Mouse (Mus musculus) embryonic facial prominence, embryonic 11.5 days (tissue): Measurements from ENCODE around the gene Hnrnpa0. TPM values are rescaled to one million over a fixed set of nuclear protein-coding genes. Genes with fewer than 3 reads are reported as not detected.

Experiments
- ATAC-seq: fragments of 200-750 bp; cut with Nextera tagmentation; replicated peaks from 2 replicates; pipeline ENCODE4 v1.8.0; 2017; ENCODE audit warnings: low read depth; ENCODE audit not compliant: insufficient number of reproducible peaks, low FRiP score, low TSS enrichment
- DNase-seq: peaks from one replicate; pipeline ENCODE4 v3.0.0-alpha.2; 2015; ENCODE audit warnings: low spot score
- H3K27ac ChIP-seq: fragments of 300-500 bp; sonication (generic); replicated peaks from 2 replicates; pipeline ENCODE4 v1.5.1; 2014; ENCODE audit warnings: mild to moderate bottlenecking, low read depth, low read length, control low read depth
- H3K27me3 ChIP-seq: fragments of 300-500 bp; sonication (generic); 2 replicates; pipeline ENCODE4 v1.6.1; 2014; ENCODE audit warnings: mild to moderate bottlenecking, low read length, moderate library complexity, mixed read lengths; ENCODE audit not compliant: control insufficient read depth, insufficient read depth
- H3K36me3 ChIP-seq: fragments of 300-500 bp; sonication (generic); replicated peaks from 2 replicates; pipeline ENCODE4 v1.6.1; 2014; ENCODE audit warnings: low read depth, mild to moderate bottlenecking, low read length, moderate library complexity, mixed read lengths; ENCODE audit not compliant: control insufficient read depth, insufficient read depth
- H3K4me1 ChIP-seq: fragments of 300-500 bp; sonication (generic); 2 replicates; pipeline ENCODE4 v1.6.1; 2014; ENCODE audit warnings: low read length, mixed read lengths; ENCODE audit not compliant: control insufficient read depth, insufficient read depth
- H3K4me2 ChIP-seq: fragments of 300-500 bp; sonication (generic); 2 replicates; pipeline ENCODE4 v1.6.1; 2014; ENCODE audit warnings: low read depth, mild to moderate bottlenecking, control low read depth, low read length, moderate library complexity
- H3K4me3 ChIP-seq: fragments of 300-500 bp; sonication (generic); 2 replicates; pipeline ENCODE4 v1.5.1; 2014; ENCODE audit warnings: low read depth, low read length, control low read depth
- H3K9ac ChIP-seq: fragments of 300-500 bp; sonication (generic); replicated peaks from 2 replicates; pipeline ENCODE4 v1.6.1; 2014; ENCODE audit warnings: mild to moderate bottlenecking, control low read depth, low read length
- H3K9me3 ChIP-seq: fragments of 300-500 bp; sonication (generic); replicated peaks from 2 replicates; pipeline ENCODE4 v1.6.1; 2016; ENCODE audit warnings: mild to moderate bottlenecking, low read length, inconsistent platforms, mixed read lengths; ENCODE audit not compliant: control insufficient read depth
- WGBS: fragments of 180-500 bp; shearing (Covaris S2); extraction: QIAGEN DNeasy Blood & Tissue Kit; methylation state at CpG from one replicate; pipeline ENCODE4 v1.1.7; 2014; 5-methylcytosine and 5-hydroxymethylcytosine counted together
- polyA plus RNA-seq: library from polyadenylated mRNA; unstranded; fragments of >200 nt; fragmentation: Nextera tagmentation; extraction: Ambion mirVana; gene quantifications from 2 replicates; pipeline ENCODE4 v1.2.1, GENCODE M21; 2014

Gene Hnrnpa0
- polyA plus RNA-seq, 1 experiment from 2014 or later: 61.2 TPM

GRCm38 (mm10) chr13:58124989-58125388 is 3.4 kb downstream of the Hnrnpa0 start:
- Histone ChIP-seq H3K27me3 (no peaks in the 10 kb centered on the region), H3K4me2 (peak overlapping the region; percentile 2; the same call in 1 of the 2 replicates), H3K9me3 (no peaks in the 10 kb centered on the region), H3K9ac (no peak overlapping the region), H3K36me3 (no peaks in the 10 kb centered on the region), H3K4me3 (no peak overlapping the region), H3K27ac (no peak overlapping the region), H3K4me1 (no peaks in the 10 kb centered on the region)
- 72% methylated on average over 2 of the region's 2 CpGs for WGBS
- DNase-seq (no peak), ATAC-seq (no peak)

- DNase-seq: no peak
These were observed 4.1 kb downstream of the Hnrnpa0 start for GRCm38 (mm10) chr13:58124278-58124677.

GRCm38 (mm10) chr13:58123381-58123780 is 5.0 kb downstream of the Hnrnpa0 start:
- H3K36me3 ChIP-seq: no peaks in the 10 kb centered on the region
- H3K4me1 ChIP-seq: no peaks in the 10 kb centered on the region
- no peak overlapping the region for H3K9ac ChIP-seq
- DNase-seq (no peak), ATAC-seq (no peak)
- no peak overlapping the region for H3K4me2 ChIP-seq
- no peak overlapping the region for H3K27ac ChIP-seq
- no peak overlapping the region for H3K4me3 ChIP-seq
- no peaks in the 10 kb centered on the region for H3K27me3 ChIP-seq
- 76% methylated on average over 8 of the region's 8 CpGs for whole genome bisulfite sequencing
- no peaks in the 10 kb centered on the region for H3K9me3 ChIP-seq

More at GRCm38 (mm10) chr13:58124278-58124677, 4.1 kb downstream of the Hnrnpa0 start:
- H3K9me3 ChIP-seq: no peaks in the 10 kb centered on the region
- no peak overlapping the region for H3K27ac ChIP-seq
- 90% methylated on average over 3 of the region's 3 CpGs for WGBS
- no peak overlapping the region for H3K9ac ChIP-seq
- no peak overlapping the region for H3K4me2 ChIP-seq
- no peak overlapping the region for H3K4me3 ChIP-seq
- no peak for ATAC-seq
- no peaks in the 10 kb centered on the region for H3K36me3 ChIP-seq
- no peaks in the 10 kb centered on the region for H3K27me3 ChIP-seq
- H3K4me1 ChIP-seq: no peaks in the 10 kb centered on the region

GRCm38 (mm10) chr13:58122786-58123297 is 5.5 kb downstream of the Hnrnpa0 start:
- DNase-seq: no peak
- ATAC-seq: no peak
- H3K4me3 ChIP-seq: no peak overlapping the region
- H3K27ac ChIP-seq: no peak overlapping the region
- 74% methylated on average over 10 of the region's 10 CpGs for WGBS
- no peak overlapping the region for H3K4me2 ChIP-seq
- H3K9ac ChIP-seq: no peak overlapping the region
- no peaks in the 10 kb centered on the region for H3K27me3 ChIP-seq
- no peaks in the 10 kb centered on the region for H3K36me3 ChIP-seq
- H3K4me1 ChIP-seq: no peaks in the 10 kb centered on the region
- H3K9me3 ChIP-seq: no peaks in the 10 kb centered on the region

GRCm38 (mm10) chr13:58117318-58118017 is 10.9 kb downstream of the Hnrnpa0 start:
- no peaks in the 10 kb centered on the region; the same call in 1 of the 2 replicates for H3K4me1 ChIP-seq
- no peak overlapping the region for H3K9ac ChIP-seq
- no peaks in the 10 kb centered on the region for H3K9me3 ChIP-seq
- 61% methylated on average over 8 of the region's 8 CpGs for WGBS
- DNase-seq: peak; percentile 57
- H3K27ac ChIP-seq: no peak overlapping the region
- H3K4me2 ChIP-seq: no peak overlapping the region
- no peaks in the 10 kb centered on the region for H3K27me3 ChIP-seq
- H3K4me3 ChIP-seq: no peak overlapping the region
- no peak for ATAC-seq
- no peaks in the 10 kb centered on the region for H3K36me3 ChIP-seq

- no peak overlapping the region for H3K27ac ChIP-seq
- no peak for DNase-seq
- H3K4me2 ChIP-seq: no peak overlapping the region
- no peaks in the 10 kb centered on the region for H3K9me3 ChIP-seq
- H3K4me3 ChIP-seq: no peak overlapping the region
- H3K4me1 ChIP-seq: no peaks in the 10 kb centered on the region; the same call in 1 of the 2 replicates
- no peak for ATAC-seq
- H3K36me3 ChIP-seq: no peaks in the 10 kb centered on the region
- 90% methylated on average over 2 of the region's 2 CpGs for WGBS
- no peak overlapping the region for H3K9ac ChIP-seq
- no peaks in the 10 kb centered on the region for H3K27me3 ChIP-seq
These were observed 11.6 kb downstream of the Hnrnpa0 start for GRCm38 (mm10) chr13:58116801-58117200.

- no peak for DNase-seq
- 67% methylated on average over 13 of the region's 13 CpGs for WGBS
- H3K4me3 ChIP-seq: no peak overlapping the region
- no peak overlapping the region for H3K27ac ChIP-seq
- no peak overlapping the region for H3K9ac ChIP-seq
- ATAC-seq: no peak
- no peaks in the 10 kb centered on the region for H3K9me3 ChIP-seq
- no peak overlapping the region for H3K4me2 ChIP-seq
- no peaks in the 10 kb centered on the region; the same call in 1 of the 2 replicates for H3K4me1 ChIP-seq
- H3K27me3 ChIP-seq: no peaks in the 10 kb centered on the region
- no peaks in the 10 kb centered on the region for H3K36me3 ChIP-seq
These were observed 13.1 kb downstream of the Hnrnpa0 start for GRCm38 (mm10) chr13:58115227-58115626.
